Mouse (Mus musculus) T-helper 2 cell (primary cell): Measurements from ENCODE around the gene Rbbp5.

ENCODE experiments used
- in situ Hi-C: fragments of 300-600 bp; cut with MboI, MseI; formaldehyde crosslinking; loops from one replicate; pipeline ENCODE4 v1.15.1; 2025; ENCODE audit warnings: high pct_unique_total_duplicates

Gene Rbbp5

DNA sequence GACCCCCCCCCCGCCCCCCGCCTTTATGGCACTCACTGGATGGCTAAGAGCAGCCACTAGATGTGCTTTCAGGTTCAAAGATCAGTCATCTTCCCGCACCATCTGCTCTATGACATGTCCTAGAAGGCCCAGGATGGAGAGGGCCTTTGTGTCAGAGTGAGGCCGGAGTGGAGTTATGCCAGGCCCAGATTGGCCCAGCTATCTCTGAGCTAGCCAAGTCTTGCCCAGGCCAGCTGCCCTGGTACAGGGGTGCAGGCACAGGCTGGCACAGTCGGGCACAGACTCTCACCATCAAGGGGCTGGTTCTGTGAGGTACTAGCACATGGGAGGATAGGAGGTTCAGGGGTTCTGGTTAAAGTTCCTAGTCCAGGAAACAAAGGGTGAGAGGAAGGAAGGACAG is 60.6 kb downstream of the Rbbp5 start:
- in situ Hi-C loops: no loop called here

DNA sequence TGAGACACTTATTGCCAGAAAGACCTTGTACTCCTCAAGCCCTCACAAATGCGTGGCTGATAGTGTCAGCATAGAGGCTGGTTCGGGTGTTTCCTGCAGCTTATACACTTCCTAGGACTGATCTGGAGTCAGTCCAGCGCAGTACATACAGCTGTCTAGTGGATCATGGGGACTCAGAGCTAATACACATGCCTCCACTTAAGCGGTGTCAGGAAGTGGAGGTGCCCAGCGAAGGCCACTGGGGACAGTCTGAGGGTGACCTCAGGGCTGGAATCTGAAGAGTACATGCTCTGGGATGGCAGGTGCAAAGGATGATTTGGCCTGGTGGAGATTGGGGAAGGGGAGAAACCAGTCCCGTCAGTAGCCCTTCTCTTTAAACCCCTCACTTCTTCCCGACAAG is 63.5 kb downstream of the Rbbp5 start:
- in situ Hi-C loops: no loop called here

DNA sequence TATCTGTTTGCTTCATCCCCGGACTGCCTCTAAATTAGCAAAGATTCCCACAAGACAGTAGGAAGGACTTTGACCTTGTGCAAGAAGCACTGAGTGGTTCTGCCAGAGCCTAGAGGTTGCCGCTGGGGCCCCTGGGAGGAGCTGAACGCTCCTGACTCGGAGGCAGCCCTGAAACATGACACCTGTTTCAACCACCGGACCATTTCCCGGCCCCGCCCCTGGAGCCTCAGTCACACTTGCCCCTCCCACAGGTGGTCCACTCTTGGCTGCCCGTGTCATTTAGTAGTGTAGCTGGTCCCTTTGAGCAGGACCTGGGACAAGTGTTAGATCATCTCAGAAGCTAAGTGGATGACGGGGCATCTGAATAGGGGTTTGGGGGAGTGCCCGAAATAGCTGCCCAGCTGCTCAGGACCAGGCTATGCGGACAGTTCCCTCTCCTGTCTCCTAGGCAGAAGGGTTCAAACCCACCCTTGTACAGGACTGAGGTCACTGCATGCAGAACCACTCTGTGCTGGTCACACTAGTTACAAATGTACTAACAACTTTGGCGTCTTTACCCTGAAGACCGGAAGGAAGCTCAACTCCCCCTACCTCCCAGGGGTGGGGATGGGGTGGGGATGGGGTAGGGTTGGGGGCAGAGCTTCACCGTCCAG is 64.1 kb downstream of the Rbbp5 start:
- in situ Hi-C loops: no loop called here

DNA sequence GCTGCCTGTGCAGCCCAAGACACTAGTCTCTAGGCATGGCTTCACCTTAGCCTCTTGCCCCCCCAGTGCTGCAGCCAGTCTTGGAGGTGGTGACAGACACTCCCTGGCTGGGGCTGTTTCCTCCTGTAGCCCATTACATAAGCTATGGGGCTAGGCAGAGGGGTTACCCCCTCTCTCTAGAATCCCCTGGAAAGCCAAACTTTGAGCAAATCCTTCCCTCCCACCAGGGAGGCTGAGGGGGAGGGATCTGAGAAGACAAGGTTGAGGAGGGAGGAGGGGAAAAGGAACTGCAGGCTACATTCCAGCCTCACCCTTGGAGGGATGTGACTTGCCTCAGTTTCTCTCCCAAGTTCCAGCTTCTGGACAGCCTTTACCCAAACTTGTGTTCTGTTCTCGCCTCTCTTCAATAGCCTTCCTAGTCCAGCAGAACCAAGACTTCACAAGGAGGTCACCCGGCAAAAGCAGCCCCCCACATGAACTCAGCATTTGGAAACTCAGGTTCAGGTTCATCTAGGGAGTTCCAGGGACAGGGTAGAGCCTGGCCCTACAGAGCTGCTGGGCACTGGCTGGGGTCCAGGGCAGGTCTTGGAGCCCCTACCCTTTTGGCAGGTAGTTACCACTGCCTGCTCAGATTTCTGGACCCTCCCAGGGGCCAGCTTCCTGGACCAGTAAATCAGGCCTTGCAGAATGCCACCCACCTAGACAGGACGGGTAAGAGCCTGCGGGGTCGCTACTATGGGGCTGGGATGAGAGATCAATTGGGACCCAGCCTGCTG is 64.8 kb downstream of the Rbbp5 start:
- in situ Hi-C loops: no loop called here

DNA sequence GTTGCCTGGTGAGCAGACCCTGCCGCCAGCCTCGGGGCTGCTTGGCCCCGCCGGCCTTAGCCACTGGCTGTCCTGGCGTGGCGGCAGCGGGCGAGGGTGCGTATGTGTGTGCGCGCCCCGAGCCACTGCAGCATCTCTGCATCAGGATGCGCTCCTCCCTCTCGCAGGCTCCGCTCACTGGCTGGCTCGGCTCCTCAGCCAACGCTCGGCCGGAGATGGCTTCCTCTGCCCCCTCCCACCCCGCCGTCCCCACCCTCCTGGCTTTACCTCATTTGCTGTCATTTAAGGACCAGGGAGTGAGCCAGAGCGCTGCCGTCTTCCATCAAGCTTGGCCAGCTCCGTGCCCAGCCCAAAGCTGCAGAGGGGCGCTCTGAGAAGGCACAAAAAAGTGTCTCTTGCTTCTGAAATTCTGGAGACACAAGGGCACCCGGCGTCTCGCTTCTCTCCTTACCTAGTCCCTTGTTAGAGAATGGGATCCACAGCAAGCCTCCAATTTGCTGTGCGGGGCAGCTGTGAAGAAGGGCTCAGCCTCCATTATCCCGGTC is 65.7 kb downstream of the Rbbp5 start, which contains the start of gene Cntn2:
TSS of gene Cntn2 (minus strand) at position 495 of the 545 bp plus-strand sequence.
- in situ Hi-C loops: no loop called here

DNA sequence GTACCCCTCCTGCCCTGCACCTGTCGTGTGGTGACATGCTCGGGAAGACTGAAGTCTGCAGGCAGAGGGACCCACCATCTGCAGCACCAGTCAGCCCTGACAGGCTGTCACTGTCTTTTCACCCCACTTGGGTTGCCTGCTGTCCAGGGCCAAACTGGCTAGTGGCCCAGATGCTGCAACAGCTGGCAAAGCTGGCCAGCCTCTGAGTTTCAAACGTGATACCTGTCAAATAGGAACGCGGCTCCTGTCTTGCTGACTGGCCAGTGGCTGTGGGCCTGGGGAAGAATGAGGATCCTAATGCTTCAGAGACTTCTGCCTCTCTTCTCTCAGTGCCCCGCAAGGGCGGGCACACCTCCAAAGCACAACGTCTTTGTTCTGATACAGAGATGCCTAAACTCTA is 66.6 kb downstream of the Rbbp5 start:
- in situ Hi-C loops: no loop called here
